Mouse (Mus musculus) naive thymus-derived CD4-positive, alpha-beta T cell, adult 2 months (primary cell): Measurements from ENCODE around the gene Hypk.

Experiments
- DNase-seq: peaks from one replicate; pipeline ENCODE4 v3.0.0-alpha.2; 2011; ENCODE audit warnings: low read depth

The Hypk gene

DNA sequence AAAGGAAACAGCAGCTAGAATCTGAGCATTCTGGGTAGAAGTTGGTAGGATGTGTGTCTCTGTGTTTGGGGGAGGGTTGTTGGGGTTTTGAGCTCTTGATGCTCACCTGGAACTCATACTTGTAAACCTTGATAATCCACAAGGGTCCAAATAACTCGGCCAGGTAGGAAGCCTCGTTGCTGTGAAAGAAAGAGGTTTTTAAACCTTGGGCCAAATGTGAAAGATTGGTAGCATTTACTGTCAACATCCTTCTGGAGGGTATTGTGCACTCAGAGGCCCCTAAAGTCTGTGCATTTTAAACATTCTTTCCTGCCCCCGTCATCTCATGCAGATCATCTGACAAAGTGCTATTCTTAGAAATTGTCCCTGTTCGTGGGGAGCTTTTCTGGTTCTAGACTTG is at the start of gene Hypk:
Gene Hypk (plus strand): TSS at position 301 of the 400 bp plus-strand sequence.
- DNase-seq, result no peak

DNA sequence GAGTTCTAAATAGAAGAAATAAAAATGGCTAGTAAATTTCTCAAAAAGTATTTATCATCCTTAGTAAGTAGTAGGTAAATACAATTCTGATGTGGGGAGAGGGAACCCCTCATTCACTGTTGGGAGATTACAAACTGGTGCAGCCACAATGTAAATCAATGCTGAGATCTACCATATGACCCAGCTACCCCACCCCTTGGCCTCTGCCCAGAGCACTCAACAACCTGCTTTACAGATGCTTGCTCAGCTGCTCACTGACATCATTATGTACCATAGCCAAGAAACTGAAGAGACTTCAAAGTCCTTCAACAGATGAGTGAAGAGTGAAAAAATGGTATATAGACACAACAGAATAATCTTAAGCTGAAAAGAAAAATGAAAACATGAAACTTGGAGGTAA is 49.8 kb upstream of the Hypk start:
- no peak for DNase-seq

DNA sequence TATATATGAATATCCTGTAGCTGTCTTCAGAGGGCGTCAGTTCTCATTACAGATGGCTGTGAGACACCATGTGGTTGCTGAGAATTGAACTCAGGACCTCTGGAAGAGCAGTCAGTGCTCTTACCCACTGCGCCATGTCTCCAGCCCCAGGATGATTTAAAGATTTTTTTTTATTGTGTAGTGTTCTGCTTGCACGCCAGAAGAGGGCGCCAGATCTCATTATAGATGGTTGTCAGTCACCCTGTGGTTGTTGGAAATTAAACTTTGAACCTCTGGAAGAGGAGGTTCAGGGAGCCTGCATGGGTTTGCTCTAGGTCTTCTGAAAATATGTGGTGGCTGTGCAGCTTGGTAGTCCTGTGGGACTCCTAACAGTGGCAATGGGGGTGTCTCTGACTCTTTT is 44.9 kb upstream of the Hypk start:
- peak; percentile 87 for DNase-seq

DNA sequence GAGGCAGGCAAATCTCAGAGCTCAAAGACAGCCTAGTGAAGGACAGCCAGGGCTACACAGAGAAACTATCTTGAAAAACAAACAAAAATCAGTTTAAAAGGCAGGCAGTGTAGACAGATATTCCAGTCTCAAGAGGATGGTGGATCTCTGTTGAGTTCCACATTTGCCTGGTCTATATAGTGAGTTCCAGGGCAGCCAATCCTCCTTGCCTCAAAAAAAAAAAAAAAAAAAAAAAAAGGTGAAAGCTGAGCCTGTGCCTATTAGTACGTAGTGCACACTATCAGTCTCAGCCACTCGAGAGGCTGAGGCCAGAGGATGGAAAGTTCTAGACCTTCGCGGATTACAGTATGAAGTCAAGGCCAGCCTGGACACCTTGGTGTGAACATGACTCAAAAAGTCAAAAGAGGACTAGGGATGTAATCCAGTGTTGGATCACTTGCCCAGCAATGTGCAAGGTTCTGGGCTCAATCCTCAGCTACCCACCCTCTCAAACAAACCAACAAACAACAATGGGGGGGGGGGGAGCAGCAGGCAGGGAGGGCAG is 40.2 kb upstream of the Hypk start:
- DNase-seq, result no peak

DNA sequence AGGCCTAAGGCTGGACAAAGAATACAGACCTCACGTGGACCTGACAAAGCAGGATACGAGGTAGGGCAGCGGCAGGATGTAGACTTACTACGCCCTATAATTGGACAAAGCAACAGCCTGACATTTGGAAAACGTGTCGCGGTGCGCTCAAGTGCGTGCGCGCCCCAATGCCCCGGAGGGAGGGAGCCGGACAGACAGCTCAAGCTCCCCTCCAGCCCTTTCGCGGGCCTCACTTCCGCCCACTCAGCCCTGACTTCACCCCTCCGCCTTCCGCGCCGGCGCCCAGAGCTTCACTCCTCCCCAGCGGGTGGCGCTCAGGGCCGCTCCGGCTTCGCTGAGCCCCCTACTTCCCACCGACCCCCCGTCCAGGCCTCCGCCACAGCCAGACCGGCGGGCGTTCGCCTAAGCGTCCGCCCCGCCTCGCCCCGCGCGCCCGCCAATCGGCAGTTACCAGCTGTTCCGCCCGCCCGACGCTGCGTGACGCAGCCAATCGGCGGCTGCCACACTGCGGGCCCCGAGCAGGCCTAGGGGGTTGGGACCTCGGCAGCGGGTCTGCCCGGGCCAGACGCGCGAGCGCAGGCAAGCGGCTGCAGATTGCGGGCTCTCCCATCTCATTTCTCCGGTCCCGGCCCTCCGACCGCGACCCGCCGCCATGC is 39.6 kb upstream of the Hypk start, which contains the start of the genes Pdia3 and Catsper2:
Gene Pdia3 (plus strand): TSS at position 389 of the 656 bp plus-strand sequence.
Gene Catsper2 (minus strand): TSS at position 406 of the 656 bp plus-strand sequence.
- peak; percentile 91 for DNase-seq

DNA sequence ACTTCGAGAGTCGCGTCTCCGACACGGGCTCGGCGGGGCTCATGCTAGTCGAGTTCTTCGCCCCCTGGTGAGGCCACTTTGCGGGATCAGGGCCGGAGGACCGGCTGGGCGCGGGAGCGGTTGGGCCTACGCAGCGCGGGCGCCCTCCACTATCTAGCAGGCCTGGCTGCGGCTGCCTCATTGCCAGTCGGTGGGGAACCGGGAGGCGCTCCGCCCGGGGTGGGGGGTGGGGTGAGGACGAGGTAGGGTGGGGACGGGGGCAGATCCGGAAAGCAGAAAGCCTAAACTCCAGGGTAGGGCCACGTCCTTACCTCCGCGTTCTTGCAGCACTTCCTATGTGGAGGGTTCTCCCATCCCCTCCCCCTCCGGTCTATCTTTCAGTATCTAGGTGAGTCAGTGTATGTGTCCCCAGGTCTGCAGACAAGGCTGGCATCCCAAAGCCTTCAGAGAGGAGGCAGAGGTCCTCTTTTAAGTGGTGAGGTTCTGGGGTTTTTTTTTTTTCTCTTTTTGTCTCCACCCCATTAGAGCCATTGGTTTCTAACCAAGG is 38.9 kb upstream of the Hypk start:
- peak; percentile 70 for DNase-seq

DNA sequence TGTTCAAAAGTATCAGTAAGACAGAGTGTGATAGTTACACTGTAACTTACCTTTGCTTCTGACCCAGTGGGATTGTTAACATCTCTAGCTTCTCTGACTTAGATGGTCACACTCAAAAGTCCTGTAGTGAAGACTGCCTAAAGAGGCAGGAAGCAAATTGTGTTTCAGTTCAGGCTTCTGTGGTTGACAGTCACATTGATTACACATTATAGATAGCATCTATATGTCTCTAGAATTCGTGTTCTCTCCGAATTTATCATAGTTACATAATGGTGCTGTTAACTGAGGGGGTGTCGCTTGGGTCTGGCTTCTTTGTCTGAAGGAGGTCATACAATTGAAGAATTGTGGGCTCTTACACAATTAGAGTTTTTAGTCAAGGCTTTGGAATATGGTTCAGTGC is 38.0 kb upstream of the Hypk start:
- DNase-seq, result peak; percentile 30

DNA sequence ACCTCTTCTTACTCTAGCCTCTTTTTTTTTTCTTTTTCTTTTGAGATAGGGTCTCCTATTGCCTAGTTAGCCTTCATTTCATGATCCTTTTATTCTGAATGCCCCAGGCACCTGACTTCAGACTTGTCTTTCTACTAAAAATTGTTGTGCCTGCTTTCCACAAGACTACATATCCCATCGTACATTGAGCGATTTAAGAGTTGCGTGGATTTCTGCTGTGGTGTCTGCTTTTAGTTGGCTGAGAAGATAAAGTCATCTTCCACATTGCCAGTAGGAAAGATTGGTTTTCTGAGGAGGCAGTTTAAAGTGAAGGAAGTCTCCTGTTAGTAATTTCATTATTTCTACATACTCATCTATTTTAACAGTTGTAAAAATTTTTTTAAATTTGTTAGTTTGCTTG is 37.5 kb upstream of the Hypk start:
- peak; percentile 6 for DNase-seq

DNA sequence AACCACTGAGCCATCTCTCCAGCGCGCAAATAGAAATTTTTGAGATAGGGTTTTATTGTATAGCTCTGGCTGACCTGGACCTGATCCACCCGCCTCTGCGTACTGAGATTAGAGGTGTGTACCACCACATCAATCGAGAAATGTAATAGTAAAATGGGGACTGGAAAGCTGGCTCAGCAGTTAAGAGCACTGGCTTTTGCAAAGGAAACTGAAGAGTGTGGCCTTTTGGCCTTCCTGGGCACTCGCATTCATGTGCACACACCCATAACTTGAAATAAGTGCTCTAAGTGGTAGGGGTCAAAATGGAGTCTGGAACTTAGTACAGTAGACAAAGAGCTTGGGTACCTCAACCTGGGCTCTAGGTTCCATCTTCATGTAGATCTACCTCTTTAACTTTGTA is 36.7 kb upstream of the Hypk start:
- DNase-seq, result peak; percentile 39

DNA sequence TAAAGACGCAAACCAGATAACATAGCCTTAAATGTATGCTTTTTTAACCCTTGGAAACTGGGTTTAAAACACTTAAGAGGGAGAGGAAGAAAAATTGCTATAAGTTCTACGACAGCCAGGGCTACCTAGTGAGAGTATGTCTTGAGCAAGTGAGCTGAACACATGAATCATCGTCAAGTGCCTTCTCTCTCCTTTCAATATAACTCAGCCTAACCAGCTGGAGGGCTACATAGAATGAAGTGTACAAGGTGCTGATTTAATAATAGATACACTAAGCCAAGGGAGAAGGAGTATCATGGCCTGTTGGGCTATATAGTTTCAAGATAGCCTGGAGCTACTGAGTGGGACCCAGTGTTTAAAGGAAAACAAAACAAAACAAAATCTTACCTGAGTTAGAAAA is 34.6 kb upstream of the Hypk start:
- DNase-seq, result no peak

DNA sequence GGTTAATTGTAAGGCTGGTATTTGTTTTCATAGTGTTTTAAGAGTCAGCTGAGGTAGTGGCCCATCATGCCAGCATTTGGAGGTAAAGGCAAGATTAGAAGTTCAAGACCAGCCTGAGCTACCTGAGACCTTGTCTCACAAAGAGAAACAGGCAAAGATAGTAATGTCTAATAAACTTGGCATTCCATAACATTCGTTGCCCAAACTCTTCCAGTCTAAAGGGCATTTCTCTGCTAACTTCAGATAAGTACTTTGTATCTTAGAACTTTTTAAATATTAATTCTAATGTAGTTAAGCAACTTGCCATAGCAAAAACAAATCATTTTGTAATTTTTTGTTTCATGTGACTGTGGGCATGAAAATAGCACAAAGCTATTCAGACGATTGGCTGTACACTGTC is 29.9 kb upstream of the Hypk start:
- no peak for DNase-seq

DNA sequence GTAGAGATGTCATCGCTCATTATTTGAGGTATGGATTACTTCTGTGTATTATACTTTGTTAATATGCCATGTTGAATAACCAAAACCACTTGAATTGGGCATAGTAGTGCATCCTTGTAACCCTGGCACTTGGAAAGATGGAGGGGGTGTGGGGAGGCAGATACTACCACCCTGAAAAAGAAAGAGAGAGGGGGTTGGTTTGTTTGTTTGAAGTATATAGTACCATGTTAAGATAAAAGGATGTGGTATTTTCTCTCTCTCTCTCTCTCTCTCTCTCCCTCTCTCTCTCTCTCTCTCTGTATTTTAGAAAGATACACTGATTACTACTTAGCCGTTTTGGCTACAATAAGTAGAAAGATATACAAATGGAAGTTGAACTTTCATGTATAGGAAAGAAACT is 27.2 kb upstream of the Hypk start:
- no peak for DNase-seq

DNA sequence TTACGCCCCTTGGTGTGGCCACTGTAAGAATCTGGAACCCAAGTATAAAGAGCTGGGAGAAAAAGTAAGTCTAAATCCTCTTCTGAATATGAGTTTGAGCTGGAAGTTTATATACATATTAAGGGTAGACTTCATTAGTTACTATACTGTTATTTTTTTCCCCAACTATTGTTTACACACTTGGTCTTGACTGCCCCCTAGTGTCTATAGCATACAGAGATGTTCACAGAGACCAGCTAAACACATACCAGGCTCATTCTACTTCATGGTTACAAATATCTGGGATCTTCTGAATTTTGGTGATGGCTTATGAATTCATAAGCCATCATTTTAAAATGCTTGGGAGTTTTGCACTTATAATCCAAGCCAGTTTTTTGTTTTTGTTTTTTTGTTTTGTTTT is 18.2 kb upstream of the Hypk start:
- peak; percentile 79 for DNase-seq

DNA sequence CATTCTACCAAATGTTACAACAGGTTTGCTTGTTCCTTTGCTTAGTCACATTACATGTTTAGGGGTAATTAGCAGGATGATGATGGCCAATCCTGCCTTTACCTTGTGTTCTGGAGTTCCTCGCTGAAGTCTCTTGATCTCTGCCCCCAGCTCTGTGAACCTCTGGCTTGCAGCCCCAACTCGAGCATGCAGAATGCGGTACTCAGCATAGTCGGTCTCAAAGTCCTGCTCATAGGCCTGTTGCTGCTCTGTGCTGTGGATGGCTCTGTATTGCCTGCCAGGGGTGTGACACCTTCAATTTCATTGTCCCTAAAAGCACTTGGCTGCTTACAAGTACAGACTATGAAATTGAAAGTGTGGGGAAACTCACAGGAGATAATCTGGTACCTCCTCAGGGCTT is 13.3 kb upstream of the Hypk start:
- no peak for DNase-seq

DNA sequence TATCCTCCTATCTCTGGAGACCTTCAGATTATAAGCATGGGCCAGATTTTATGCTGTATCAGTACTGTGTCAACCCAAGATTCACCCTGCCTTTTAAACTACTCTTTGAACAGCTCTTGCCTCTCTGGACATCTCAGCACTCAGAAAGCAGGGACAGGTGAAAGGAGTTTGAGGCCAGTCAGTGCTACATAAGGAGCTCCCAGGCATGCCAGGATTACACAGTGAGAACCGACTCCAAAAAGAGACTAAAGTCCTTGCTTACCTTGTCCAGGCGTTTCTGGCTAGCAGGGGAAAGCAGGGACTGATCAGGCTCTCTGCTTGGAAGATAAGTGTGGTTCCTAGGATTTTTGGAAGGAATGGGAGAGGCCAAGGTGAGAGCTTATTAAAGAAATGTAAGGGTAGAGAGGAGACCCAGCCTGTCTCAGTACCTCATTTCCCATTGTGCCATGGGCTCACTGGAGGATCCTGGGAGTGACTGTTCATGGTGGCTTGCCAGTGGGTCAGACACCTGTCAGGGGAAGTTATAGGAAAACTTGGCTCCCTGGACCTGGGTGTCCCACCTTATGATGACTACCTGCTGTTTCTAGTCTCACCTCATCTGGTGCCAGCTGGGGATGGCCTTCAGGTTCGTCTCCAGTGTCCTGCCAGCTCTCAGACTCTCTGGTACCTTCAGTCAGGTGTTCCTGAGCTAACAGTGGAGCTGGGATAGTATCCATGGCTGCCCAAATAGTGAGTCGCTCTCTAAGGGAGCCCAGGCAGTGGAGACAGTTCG is 12.1 kb upstream of the Hypk start:
- DNase-seq, result no peak

DNA sequence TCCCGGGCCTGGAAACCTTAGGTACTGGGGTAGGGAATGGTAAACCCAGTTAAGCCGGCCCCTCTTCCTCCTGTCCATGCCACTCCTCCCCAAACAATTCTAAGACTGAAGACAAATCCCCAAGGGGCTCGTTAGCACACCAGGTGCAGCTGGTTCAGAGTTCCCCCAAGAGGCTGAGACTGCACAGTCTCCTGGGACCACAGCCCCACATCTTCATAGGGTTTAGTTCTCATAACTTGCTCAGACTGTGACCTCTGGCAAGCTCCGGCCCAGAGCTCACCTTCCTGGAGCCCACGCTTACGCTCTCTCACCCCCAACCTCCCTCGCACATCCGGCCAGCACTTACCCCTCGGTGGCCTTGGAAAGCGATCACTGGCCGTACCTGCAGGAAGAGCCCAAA is 11.3 kb upstream of the Hypk start:
- no peak for DNase-seq

DNA sequence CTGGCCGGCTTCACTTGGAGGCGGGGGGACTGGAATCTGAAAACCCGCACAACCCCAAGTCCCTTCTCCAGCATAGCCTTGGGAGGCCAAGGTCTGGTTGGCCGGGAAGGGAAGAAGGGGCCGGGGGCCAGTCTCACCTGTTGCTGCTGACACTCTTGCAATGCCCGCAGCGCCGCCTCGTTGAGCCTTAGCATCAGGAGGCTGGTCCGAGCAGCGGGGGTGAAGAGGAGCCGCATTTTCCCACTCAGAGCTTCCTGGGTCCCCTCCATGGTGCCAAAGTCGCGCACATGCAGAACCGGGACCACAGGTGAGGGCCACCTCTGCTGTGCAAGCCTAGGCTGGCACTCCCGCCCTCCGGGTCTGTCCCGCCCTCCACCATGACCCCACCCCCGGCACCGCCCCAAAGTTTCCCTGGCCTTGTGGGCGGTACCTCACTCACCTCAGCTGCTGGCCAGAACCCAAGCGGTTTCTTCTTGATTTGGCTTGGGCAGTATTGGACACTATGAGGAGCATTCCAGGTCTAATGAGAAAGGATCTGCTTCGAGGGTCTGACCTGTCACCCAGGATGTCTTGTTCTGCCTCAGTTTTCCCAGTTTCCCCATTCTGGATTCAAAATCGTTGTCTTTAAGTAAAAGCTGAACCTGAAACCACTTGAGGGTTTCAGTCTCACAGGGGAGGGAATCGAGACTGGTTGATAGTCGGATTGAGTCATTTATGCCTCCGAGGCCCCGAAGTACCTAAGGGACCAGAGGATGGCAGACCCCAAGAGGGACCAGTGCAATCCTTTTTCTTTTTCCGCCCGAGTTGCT is 10.6 kb upstream of the Hypk start:
- peak; percentile 84 for DNase-seq

DNA sequence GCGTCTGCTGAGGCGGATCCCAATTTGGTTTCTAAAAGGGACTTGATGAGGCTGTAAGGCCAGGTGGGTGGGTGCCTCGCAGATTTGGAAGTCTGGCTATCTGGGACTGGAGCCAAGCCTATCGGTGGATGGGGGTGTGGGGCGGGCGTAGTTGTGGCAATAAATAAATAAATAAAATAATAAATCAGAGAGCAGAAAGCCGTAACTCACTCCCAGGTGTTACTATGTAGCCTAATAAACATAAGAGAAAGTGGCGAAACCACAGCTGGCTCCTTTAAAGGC is 10.1 kb upstream of the Hypk start:
- DNase-seq, result no peak

DNA sequence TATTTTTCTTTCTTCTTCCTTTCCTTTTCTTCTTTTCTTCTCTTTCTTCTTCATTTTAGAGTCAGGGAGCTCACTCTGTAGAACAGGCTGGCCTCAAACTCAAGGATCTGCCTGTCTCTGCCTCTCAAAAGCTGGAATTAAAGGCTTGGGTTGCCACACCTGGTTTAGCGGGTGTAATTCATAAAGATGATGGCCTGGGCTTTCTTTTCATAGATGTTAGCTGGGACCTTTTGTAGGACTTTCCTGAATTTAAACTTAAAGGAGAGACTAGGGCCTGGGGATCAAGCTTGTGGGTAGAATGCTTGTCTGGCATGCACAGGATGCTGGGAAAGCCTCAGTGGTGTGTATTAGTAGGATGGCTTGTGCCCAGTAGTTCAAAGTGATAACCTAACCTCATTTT is 8.9 kb upstream of the Hypk start, which contains the start of gene Ell3:
Gene Ell3 (minus strand): TSS at position 101 of the 400 bp plus-strand sequence.
- DNase-seq, result no peak

DNA sequence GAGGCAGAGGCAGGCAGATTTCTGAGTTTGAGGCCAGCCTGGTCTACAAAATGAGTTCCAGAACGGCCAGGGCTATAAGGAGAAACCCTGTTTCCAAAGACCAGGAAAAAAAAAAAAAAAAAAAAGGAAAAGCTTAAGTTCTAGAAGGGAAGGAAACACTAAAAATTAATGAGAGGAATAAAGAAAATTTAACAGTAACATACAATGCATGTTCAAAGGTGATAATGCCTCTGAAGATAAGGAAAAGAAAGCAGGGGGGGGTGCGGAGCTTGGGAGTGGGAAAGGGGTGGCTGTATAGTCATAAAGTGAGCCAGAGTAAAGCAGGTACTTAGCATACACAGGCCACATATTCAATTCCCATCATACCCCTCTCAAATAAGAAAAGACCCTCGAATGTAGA is 8.0 kb upstream of the Hypk start:
- no peak for DNase-seq

DNA sequence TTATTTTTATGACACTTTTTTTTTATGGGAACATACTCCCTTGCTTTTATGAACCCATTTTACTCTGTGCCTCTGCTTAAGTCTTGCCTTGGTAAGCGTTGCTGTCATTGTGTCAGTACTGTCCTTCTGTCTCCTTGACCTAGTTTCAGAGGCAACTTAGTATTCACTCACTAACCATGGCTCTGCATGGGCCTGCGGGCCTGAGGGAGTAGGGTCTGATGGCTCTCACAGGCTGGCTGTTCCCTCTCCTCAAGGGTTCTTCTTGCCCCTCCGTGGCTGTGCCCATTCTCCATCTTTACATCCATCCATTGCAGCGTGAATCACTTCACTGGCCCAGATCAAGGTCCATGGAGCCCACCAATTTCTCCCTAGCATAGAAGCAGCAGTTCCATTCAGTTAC is 6.6 kb upstream of the Hypk start:
- no peak for DNase-seq

DNA sequence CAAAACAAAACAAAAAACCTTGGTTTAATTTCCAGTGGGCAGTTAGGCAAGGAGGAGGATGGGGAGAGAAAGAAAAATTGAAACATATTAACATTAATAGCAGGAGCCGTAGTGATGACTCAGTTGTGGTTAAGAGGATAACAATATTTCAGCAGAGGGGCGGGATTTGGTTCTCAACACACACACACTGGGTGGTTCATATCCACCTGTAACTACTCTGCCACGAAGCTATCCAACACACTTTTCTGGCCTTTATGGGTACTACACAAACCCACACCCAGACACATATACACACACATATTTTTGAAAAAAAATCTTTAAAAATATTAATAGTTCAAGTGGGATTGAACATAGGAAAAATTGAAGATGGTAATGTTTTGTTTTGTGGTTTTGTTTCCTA is 6.1 kb upstream of the Hypk start:
- no peak for DNase-seq
